Mouse (Mus musculus) mouse embryonic stem cell (cell line): ENCODE data around the gene Exo1.

ENCODE experiments used
- in situ Hi-C, 2 experiments: fragments of 300-500 bp; cut with MboI; formaldehyde crosslinking; loops; 1 replicate in 1 of 2; 3 replicates in 1 of 2; pipeline ENCODE4 v1.14.3; 2019 to 2020; ENCODE audit warnings: low sequenced_read_pairs in 2 of 2, low pct_unique_long_range_greater_than_20kb in 1 of 2, mixed read lengths in 1 of 2; ENCODE audit not compliant: unreplicated experiment in 1 of 2

The Exo1 gene

GRCm38 (mm10) chr1:175880453-175881296, at the start of gene Exo1:
Gene Exo1 (plus strand): TSS chr1:175880581.
- in situ Hi-C loops, result no loop called here

- in situ Hi-C loops, result no loop called here
Observed at GRCm38 (mm10) chr1:175855515-175855914, 24.9 kb upstream of the Exo1 start.

GRCm38 (mm10) chr1:175867050-175867449, 13.3 kb upstream of the Exo1 start:
- in situ Hi-C loops, result no loop called here

- in situ Hi-C loops, result no loop called here
Observed at GRCm38 (mm10) chr1:175867558-175867957, 12.8 kb upstream of the Exo1 start.

- in situ Hi-C loops, result no loop called here
Observed at GRCm38 (mm10) chr1:175870716-175871115, 9.7 kb upstream of the Exo1 start.

GRCm38 (mm10) chr1:175872028-175872816, 8.2 kb upstream of the Exo1 start:
- in situ Hi-C loops, result no loop called here

- in situ Hi-C loops, result no loop called here
Observed at GRCm38 (mm10) chr1:175883398-175883797, 3.0 kb downstream of the Exo1 start.

- in situ Hi-C loops, result no loop called here
Observed at GRCm38 (mm10) chr1:175893263-175893662, 12.9 kb downstream of the Exo1 start.

- in situ Hi-C loops, result no loop called here
Observed at GRCm38 (mm10) chr1:175893726-175894125, 13.3 kb downstream of the Exo1 start.

- in situ Hi-C loops, result no loop called here
Observed at GRCm38 (mm10) chr1:175911207-175911606, 30.8 kb downstream of the Exo1 start.

GRCm38 (mm10) chr1:175912038-175912437, 31.7 kb downstream of the Exo1 start:
- in situ Hi-C loops, result no loop called here

GRCm38 (mm10) chr1:175913728-175914303, 33.4 kb downstream of the Exo1 start:
- in situ Hi-C loops, result no loop called here

- in situ Hi-C loops, result no loop called here
Observed at GRCm38 (mm10) chr1:175920029-175920428, 39.6 kb downstream of the Exo1 start, which contains the start of gene Gm38100. Gene Gm38100 (plus strand): TSS chr1:175920329.

- in situ Hi-C loops, result no loop called here
Observed at GRCm38 (mm10) chr1:175921091-175921490, 40.7 kb downstream of the Exo1 start.

- in situ Hi-C loops, result no loop called here
Observed at GRCm38 (mm10) chr1:175923848-175924787, 43.7 kb downstream of the Exo1 start.

- in situ Hi-C loops, result no loop called here
Observed at GRCm38 (mm10) chr1:175931391-175931790, 51.0 kb downstream of the Exo1 start.

GRCm38 (mm10) chr1:175936282-175936737, 55.9 kb downstream of the Exo1 start:
- in situ Hi-C loops, result no loop called here

GRCm38 (mm10) chr1:175938731-175939130, 58.4 kb downstream of the Exo1 start:
- in situ Hi-C loops, result no loop called here
